Mouse (Mus musculus): Measurements from ENCODE around the gene Ankrd54.
A peak's percentile ranks its signal among the peaks of the same experiment; 100 is the strongest.
"Not testable (repeated sequence)": the region's sequence is repeated elsewhere in the genome, so short reads cannot be mapped to it uniquely, and the experiment has no call there.

Ankrd54 gene

DNA sequence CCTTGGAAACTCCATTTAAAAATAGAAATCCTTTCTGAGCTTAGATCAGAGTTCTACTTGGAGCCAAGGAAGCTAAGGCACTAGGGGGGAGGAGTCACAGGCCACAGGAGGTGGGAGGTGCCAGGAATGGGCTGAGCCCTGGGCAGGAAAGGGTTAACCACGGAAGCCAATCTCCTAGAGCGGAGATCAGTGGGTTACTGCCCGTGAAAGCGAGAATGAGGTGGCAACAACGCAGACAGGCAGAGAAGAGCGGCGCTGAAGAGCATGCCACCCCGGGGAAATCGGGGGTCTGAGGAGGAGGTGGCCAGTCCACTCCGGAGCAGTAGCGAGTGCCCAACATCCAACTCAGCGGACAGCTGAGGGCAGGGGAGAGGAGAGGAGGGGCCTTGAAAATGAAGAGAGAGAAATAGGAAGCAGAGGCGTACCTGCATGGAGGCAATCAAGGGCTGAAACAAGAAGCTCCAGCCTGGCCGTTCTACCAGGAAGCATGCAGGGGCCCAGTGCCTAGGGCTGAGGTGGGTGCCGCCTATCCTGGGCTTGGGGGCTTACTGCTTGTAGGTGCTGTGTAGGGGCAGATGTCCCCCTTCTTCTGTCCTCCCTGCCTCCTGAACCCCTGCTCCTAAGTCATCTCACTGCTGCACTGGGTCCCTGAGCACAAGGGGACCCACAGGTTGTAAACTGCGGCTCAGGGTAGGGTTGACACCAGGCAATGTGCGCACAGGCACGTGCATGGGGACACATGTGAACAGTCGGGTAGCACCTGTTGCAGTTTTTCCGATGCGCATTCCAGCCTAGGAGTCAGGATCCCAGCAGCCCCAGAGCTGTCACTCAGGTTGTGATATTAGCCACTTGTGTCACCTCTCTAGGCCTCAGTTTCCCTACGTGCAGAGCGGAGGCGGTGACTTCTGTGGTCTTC, 21.9 kb downstream of the Ankrd54 start:
- DNase-seq, result peak; percentile 69

DNA sequence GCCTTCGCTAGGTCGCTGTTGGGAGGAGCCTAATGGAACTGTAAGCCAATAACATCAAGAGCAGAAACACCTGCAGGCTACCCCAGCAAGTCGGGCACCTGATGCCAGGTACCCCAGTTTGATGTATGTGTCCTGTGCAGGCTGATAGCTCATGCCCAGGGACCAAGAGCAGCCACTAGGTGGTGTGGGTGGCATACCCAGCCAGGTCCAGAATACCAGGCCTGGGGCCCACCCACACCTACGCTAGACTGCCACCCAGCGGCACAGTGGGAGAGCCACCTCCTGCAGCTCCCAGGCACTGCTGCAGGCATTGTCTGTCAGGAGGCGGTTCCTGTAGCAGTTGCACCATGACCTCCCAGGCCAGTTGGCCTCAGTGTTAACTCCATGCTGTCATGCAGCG, 23.8 kb downstream of the Ankrd54 start:
- DNase-seq, result peak; percentile 93

DNA sequence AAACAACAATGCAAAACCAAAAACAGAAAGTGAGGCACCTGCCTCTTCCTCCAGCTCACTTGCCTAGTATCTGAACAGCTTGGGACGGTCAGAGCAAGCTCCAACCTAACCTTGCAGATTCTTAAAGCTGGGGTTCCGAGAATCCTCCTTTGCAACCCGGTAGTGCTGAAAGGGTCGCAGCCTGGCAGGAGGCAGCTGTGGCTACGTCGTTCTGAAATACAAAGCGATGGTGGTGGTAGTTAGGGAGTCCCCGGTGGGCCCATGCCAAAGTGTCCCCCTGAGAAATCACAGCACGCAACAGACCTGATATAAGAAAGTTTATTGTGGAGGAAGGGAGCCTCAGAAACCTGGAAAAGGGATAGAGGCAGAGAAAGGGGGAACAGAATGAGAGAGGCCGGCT, 24.4 kb downstream of the Ankrd54 start:
- DNase-seq, result no peak

DNA sequence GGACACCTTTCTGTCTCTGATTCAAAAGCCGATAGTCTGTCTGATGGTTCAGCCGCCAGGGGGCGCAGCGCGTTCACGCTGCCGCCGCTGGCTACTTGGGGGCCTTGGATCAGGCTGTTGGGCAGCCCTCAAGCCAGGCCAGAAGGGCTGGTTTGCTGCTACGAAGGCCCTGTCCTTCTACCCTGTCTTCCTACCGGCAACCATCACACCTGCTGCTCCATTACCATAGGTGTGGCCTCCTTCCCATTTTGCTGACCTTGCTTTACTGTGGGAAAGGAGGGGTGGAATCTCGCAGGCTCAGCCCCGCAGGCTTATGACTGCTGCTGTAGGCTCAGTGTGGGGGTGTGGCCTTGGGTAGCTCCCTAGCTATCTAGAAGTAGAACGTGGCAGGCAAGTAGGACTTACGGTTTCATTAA, 24.8 kb downstream of the Ankrd54 start:
- peak; percentile 76 for DNase-seq

DNA sequence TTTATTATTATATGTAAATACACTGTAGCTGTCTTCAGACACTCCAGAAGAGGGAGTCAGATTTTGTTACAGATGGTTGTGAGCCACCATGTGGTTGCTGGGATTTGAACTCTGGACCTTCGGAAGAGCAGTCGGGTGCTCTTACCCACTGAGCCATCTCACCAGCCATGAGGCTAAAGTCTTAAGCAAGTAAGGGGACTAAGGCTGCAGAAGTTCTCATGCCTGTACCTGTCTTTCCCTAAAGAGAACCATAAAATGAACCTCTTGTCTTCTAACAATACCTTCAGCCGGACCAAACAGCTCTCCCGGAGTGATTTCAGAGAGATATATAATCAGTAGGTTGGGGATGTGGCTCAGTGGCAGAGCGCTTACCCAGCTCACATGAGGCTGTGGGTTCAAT, 30.8 kb downstream of the Ankrd54 start:
- DNase-seq, result not testable (repeated sequence)

DNA sequence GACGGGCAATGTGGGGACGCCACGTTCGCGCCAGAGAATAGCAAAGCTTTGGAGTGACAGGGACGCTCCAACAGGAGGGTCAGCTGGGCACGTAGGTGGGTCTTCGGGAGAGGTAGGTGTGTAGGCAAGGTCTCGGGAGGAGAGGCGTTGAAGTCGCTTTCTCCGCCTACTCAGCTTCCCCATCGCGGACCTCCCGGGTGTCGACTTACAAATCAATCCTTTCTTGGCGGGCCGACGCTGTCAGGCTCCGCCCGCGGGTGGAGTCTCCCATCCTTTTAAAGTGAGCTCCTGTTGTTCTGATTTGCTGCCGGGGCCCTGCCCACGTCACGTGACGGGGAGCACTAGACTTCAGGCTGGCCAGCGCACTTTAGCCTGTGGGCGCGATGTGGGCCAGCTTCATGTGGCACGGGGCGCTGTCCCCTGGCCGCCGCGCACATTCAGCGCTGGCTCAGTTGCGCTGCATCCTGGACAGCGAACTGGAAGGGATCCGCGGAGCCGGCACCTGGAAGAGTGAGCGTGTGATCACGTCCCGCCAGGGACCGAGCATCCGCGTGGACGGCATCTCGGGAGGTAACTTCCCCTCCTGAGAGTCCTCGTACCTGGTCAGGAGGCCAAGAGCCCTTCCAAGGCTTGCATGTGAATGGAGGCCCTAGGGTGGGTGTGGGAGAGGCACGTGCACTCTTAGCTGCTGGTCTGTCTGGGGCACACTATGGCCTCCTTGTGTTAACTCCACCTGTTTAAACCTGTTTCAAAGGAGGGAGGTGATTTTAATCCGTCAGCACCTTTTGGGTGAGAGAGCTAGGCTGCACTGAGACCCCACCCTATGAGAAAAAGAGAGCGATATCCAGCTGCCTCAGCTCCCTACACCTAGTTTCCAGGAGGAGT, 31.9 kb downstream of the Ankrd54 start:
- DNase-seq, result peak; percentile 96

DNA sequence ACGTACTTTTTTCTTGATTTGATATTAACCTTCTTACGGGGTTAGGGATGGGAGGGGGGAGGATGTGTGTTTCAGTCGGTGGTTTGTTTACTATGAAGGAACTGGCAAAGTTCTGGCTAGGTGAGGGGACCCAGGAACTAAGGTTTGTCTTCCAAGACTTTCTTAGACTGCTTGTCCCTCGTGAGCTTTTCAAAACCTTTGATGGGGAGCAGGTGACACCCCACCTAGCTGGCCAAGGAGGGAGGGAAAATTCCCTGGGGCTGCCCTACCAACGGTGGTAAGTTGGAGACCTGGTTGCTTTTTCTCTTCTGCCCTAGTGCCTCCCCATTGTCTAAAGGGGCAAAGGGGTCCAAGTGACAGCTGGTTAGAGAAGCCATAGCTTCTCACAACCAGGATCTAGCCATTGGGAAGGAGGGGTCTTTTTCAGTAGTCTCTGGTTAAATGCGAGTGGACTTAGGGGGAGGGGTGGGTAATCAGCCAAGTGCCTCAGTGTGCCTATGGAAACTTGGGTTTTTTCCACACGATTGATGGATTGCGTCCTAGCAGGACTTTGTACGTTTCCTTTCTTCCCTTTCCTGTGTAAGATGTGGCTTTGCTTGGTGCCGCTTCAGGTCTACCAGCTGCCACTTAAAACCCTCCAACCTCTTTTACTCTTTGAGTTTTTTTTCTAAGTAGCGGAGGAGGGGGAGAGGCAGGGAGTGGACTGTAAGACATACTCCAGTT, 33.0 kb downstream of the Ankrd54 start:
- no peak for DNase-seq

DNA sequence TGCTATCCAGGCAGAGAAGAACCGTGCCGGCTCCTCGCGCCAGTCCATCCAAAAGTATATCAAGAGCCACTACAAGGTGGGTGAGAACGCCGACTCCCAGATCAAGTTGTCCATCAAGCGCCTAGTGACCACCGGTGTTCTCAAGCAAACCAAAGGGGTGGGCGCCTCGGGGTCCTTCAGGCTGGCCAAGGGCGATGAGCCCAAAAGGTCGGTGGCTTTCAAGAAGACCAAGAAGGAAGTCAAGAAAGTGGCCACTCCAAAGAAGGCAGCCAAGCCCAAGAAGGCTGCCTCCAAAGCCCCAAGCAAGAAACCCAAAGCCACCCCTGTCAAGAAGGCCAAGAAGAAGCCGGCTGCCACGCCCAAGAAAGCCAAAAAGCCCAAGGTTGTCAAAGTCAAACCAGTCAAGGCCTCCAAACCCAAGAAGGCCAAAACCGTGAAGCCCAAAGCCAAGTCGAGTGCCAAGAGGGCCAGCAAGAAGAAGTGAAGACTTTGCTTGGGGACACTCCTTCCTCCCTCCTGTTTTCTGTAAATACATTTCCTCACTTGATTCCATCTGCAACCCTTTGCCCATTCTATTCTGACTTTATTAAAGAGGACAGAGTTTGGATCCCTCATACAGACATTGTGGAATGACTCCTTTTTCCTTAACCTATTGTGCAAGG, 33.7 kb downstream of the Ankrd54 start:
- DNase-seq, result no peak

DNA sequence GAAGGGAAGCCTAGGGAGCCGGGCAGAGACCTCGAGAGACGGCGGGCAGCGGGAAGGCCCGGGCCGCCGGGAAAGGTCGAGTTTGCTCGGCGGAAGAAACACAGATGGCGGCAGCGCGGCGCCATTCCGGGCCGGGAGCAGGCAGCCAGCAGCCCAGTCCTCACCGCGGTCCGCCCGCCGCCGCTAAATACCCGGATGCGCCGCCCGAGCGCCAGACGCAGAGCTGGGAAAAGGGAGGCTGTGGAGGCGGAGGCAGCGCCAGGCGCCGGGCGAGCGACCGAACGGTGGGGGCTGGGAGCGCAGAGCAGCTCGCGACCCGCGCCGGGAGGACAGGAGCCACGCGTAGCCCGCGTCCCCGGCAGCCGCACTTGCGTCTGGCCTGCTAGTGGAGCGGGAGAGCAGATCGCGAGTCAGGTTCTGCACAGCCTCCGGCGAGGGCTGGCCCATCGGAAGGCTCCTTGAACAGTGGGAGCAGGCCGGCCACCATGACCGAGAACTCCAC, 34.4 kb downstream of the Ankrd54 start, which contains the start of gene H1f0:
H1f0 (plus strand) TSS at position 214 of the 502 bp plus-strand sequence.
- DNase-seq, result peak; percentile 93

DNA sequence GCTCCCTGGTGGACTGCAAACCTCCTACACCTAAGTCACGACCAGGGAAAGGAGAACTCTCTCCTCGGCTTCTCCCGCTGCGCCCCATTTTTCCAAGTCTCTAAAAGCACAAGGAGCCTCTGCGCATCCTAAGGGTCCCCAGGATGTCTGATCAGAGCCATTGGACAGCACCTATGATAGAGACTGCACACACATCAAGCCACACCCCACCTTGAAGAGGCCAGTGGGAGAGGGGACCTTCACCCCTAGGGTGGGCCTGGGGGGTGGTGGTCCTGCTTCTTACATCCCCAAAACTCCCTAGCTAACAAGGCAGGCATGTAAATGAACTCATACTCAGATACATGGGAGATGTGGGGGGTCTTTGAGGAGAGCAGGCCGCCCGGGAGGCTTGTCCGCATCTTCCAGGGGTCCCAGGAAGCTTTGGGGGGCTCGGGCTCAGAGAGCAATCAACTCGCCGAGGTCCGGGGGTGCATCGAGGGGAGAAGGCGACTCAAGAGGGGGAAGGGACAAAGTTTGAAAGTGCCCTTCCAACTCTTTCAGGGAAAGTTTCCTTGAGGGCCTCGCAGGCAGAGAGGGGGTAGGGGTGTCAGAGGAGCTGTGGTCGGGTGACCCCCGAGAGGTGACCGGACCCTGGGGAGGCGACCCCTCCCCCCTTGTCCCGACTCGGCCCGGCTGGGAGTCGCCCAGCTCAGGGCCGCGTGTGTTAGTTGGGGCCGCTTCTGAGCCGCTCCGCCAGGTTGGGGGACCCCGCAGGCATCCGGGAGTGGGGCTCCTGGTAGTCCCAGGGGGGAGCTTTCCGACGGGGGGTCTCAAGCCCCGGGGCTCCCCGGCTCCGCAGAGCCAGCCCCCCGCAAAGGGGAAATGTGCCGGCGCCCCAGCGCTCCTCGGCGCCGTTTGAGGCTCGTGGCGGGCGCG, 35.1 kb downstream of the Ankrd54 start:
- DNase-seq, result peak; percentile 47

DNA sequence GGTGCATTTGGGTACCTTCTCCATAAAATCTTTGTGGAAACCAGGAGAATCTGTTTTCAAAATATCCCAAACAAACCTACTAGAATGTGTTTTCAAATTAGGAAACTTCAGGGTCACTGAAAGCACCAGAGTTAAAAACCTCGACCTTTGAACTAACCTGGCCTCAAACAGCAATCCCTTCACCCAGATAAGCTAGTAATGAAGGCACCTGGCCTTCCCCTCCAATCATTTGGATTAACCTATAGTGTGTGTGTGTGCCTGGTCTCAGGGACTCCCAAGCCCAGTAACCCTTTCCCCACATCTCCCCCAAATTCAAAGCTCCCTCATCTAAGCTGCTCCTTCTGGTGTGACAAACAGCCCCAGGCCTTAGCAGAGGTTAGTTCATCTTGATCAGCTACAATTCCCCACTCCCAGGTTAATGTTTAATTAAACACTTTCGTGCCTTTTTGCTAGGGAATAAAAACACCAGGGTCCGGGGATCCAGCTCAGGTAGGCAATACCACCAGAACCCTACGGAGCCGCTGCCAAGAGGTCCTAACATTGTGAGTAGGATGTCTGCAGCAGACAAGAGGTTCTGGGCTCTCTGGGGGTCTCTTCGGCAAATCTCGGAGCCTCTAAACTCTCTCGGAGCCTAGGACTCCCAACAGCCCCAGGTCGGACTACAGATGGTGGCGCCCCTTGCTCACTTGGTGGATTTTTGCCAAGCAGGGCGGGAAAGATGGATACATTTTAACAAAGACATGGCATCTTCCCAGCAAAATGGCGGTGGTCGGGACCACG, 36.0 kb downstream of the Ankrd54 start:
- DNase-seq, result peak; percentile 79

DNA sequence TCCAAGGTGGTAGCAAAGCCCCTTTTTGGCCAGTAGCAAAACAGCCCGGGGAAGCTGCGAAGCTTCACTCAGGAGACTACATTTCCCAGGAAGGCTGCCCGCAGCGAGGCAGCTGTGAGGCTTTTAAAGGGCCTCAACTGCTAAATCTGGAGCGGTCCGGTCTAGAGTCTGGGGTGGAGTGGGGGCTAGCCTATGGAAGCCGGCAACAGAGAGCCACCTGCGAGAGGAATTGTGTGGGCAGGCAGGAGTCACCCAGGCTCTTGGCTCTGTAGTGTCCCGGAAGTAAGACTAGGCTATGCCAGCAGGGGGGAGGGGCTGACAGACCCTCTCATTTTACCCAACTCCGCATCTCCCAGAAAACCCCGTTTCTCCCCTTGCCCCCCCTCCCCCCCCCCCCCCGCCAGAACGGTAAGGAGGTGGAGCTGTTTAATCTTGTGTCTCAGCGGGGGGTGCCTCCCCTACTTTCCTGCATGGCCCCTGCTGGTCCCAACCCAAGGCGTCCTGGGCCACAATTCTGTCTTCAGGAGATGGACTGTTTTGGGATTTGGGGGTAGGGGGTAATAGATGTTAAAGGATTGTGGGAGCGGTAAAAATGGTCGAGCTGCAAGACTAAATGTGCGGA, 36.9 kb downstream of the Ankrd54 start:
- DNase-seq, result peak; percentile 46

DNA sequence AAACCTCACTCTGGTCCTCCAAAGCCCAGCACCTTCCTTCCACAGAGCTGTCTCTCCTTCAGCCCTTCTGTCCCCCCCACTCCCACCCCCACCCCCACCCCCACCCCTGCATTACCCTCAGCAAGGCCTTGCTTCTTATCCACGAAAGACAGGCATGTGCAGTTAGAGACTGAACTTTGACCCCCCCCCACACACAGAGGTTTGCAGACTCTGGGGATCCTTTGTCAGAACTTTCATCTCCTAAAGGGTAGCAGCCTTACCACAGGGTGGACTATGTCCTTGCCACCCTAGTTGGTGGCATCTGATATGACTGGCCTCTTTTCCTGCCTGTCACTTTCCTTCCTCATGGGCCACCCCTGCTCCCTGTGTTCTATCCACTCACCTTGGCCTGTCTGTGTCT, 39.3 kb downstream of the Ankrd54 start:
- DNase-seq, result peak; percentile 59

DNA sequence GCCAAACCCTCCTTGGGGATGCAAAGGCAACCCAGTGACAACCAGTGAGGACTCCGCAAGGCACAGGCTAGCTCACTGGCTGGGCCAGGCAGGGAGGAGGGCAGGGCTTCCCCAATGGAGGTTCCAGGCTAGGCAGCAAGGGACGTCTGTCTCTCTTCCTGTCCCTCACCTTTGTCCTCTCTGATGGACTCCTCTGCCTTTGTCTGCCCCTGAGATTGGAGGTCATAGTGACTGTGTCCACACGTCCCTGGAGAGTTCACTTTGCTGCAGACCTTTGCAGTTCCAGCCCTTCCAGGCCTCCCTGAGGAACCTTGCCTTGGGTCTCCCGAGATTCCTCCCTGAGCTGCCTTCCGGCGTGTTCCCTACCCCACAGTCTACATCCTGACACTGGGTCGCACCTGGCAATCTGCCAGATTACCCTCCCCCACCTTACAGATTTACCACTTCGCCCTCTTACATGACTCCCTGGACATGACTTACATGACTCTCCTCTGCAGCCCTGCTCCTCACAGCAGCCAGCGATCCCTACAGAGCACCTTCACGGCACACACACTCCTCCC, 39.9 kb downstream of the Ankrd54 start:
- no peak for DNase-seq

DNA sequence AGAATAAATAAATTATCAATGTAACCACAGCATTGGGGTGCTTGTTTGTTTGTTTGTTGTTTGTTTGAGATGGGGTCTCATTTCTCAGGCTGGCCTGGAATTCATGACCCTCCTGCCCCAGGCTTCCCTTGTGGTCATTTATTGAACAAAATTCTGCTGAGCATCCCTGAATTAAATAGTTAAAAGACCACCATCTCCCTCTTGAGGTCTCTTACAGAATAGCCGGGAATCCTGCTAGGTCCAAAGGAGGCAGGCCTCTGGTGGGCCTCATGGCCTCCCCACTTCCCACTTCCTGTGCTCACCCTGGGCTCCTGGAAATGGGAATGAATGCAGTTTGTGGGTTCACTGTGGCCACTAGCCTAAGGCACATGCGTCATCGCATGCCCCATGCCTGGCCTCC, 43.8 kb downstream of the Ankrd54 start:
- no peak for DNase-seq

DNA sequence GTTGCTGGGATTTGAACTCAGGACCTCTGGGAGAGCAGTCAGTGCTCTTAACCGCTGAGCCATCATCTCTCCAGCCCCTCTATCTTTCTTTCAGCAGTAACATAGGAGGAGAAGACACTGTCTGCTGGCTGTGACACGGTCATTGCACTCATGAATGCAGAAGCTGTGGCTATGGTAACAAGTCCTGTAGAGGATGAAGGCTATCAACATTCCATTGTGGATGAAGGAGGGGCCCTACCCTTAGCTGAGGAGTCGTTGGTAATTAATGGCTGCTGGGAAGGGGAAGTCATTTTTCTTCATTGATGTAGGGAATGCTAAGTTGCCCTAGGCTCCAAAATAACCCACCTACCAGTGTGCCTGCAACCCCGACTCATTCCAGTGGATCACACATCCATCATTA, 44.5 kb downstream of the Ankrd54 start:
- DNase-seq, result no peak

DNA sequence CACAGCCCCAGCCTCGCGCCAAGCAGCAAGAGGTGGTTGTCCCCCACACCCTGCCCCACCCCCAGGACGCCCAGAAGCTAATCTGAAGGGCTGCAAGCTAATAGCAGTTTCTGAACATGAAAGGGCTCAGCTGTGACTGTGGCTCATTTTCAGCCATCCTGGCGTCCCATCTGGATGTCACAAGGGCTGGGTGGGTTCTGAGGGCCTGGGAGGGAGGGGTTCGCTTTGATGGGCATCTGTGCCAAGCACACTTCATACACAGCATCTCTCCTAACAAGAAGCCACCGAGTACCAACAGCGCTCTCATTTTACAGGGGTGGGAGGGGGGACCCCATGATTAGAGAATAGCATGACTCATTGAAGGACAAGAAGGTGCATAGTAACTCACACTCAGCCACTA, 49.3 kb downstream of the Ankrd54 start:
- DNase-seq, result no peak

DNA sequence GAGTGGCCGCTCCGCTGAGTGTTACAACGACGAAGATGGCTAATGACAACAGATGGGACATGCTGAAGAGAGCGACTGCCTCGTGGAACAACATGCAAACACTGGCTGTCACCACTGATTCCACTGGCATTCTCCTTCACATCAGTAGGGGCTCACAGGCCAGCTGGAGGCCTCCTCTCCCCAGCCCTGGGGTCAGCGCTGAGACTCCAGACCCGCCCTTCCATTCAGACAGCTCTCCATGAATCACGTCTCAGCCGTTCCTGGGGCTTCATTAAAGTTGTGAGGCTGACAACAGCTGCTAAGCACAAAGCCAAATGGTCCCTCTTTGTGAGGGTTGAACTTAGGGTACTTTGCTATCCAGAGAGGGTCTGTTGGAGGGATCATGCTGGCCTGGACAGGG, 51.1 kb downstream of the Ankrd54 start:
- no peak for DNase-seq

DNA sequence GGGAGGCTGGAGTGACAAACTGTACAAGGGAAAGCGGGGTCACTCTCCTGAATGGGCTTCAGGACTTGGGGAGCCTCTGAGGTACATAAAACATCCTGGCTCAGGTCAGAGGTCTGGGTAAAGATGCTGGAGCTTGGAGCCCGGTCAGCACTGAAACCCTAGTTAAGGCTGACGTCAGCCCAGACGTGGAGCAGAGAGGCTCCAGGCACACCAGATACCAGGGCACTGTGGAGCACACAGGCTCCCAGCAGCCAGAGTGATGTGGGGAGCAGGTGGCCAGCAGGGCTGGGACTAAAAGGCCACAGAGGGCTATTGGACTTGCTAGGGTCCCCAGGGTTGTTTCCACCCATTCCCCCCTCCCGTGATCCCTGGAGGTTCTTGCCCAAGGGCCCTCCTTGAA, 53.0 kb downstream of the Ankrd54 start:
- DNase-seq, result no peak
